Mouse (Mus musculus): ENCODE results near the gene Hist1h2ao. TPM values are rescaled to one million over a fixed set of nuclear protein-coding genes. Genes with fewer than 3 reads are reported as not detected.
A peak's percentile ranks its signal among the peaks of the same experiment; 100 is the strongest.

Hist1h2ao gene
- polyA plus RNA-seq, 1 experiment = not detected

GRCm38 (mm10) chr13:21855698-21856162 is 45.5 kb downstream of the Hist1h2ao start:
- Histone ChIP-seq H3K9me3 (no peaks in the 10 kb centered on the region), H3K36me3 (replicated peaks; ENCODE audit: low read length) (no peaks in the 10 kb centered on the region), H3K27me3 (replicated peaks) (peaks cover 1% of the 10 kb centered on the region), H3K4me1 (peaks cover 40% of the 10 kb centered on the region), H3K4me3 (replicated peaks) (peak overlapping the region; percentile 91)
- no peak for TF ChIP-seq FLI1 (IDR thresholded peaks at IDR 0.05; ENCODE audit: low read length)
- TF ChIP-seq GATA1 (IDR thresholded peaks at IDR 0.05; ENCODE audit: borderline replicate concordance, low read length) = no peak

Other genes starting within 250 kb of the Hist1h2ao start
- gene Olfr1364, start 228.7 kb upstream of the Hist1h2ao start, polyA plus RNA-seq (2012; ENCODE audit: insufficient read depth, low replicate concordance) = 0.10 TPM in 1 of 2 replicates, not detected in the other
- gene Olfr1362, start 196.4 kb upstream of the Hist1h2ao start, polyA plus RNA-seq (2012; ENCODE audit: insufficient read depth, low replicate concordance) = not detected in 2 replicates
- not detected in 2 replicates for gene Olfr11, start 167.9 kb upstream of the Hist1h2ao start, polyA plus RNA-seq (2012; ENCODE audit: insufficient read depth, low replicate concordance)
- not detected in 2 replicates for gene Olfr1361, start 147.1 kb upstream of the Hist1h2ao start, polyA plus RNA-seq (2012; ENCODE audit: insufficient read depth, low replicate concordance)
- gene Olfr1360, start 133.1 kb upstream of the Hist1h2ao start, polyA plus RNA-seq (2012; ENCODE audit: insufficient read depth, low replicate concordance) = not detected in 2 replicates
- gene Olfr1359, start 112.4 kb upstream of the Hist1h2ao start, polyA plus RNA-seq (2012; ENCODE audit: insufficient read depth, low replicate concordance) = not detected in 2 replicates
- 3.6 TPM in 1 of 2 replicates, not detected in the other for gene Hist1h2bl, start 94.3 kb upstream of the Hist1h2ao start, polyA plus RNA-seq (2012; ENCODE audit: insufficient read depth, low replicate concordance)
- gene Hist1h2ai, start 94.0 kb upstream of the Hist1h2ao start, polyA plus RNA-seq (2012; ENCODE audit: insufficient read depth, low replicate concordance) = 46.8 and 88.4 TPM in 2 replicates
- 72.9 and 147 TPM in 2 replicates for gene Hist1h3h, start 92.8 kb upstream of the Hist1h2ao start, polyA plus RNA-seq (2012; ENCODE audit: insufficient read depth, low replicate concordance)
- 7.3 TPM in 1 of 2 replicates, not detected in the other for gene Hist1h2bm, start 88.4 kb upstream of the Hist1h2ao start, polyA plus RNA-seq (2012; ENCODE audit: insufficient read depth, low replicate concordance)
- gene Hist1h4j, start 75.4 kb upstream of the Hist1h2ao start, polyA plus RNA-seq (2012; ENCODE audit: insufficient read depth, low replicate concordance) = 5.0 and 5.5 TPM in 2 replicates
- 53.8 and 106 TPM in 2 replicates for gene Hist1h4k, start 60.0 kb upstream of the Hist1h2ao start, polyA plus RNA-seq (2012; ENCODE audit: insufficient read depth, low replicate concordance)
- gene Hist1h2ak, start 56.6 kb upstream of the Hist1h2ao start, polyA plus RNA-seq (2012; ENCODE audit: insufficient read depth, low replicate concordance) = 18.0 and 72.9 TPM in 2 replicates
- gene Hist1h2bn, start 56.3 kb upstream of the Hist1h2ao start, polyA plus RNA-seq (2012; ENCODE audit: insufficient read depth, low replicate concordance) = 7.1 TPM in 1 of 2 replicates, not detected in the other
- gene Hist1h1b, start 29.8 kb upstream of the Hist1h2ao start, polyA plus RNA-seq (2012; ENCODE audit: insufficient read depth, low replicate concordance) = 3.0 TPM in 1 of 2 replicates, not detected in the other
- 50.5 and 69.6 TPM in 2 replicates for gene Hist1h3i, start 27.1 kb upstream of the Hist1h2ao start, polyA plus RNA-seq (2012; ENCODE audit: insufficient read depth, low replicate concordance)
- gene Hist1h2an, start 23.2 kb upstream of the Hist1h2ao start, polyA plus RNA-seq (2012; ENCODE audit: insufficient read depth, low replicate concordance) = 22.2 and 79.5 TPM in 2 replicates
- 4.6 and 20.3 TPM in 2 replicates for gene Hist1h2bp, start 23.0 kb upstream of the Hist1h2ao start, polyA plus RNA-seq (2012; ENCODE audit: insufficient read depth, low replicate concordance)
- gene Hist1h2bq, start 268 bp upstream of the Hist1h2ao start, polyA plus RNA-seq (2012; ENCODE audit: insufficient read depth, low replicate concordance) = 83.2 and 173 TPM in 2 replicates
- gene Hist1h4m, start 1.3 kb downstream of the Hist1h2ao start, polyA plus RNA-seq (2012; ENCODE audit: insufficient read depth, low replicate concordance) = 91.9 TPM in 1 of 2 replicates, not detected in the other
- 88.8 and 245 TPM in 2 replicates for gene Hist1h4n, start 21.7 kb downstream of the Hist1h2ao start, polyA plus RNA-seq (2012; ENCODE audit: insufficient read depth, low replicate concordance)
- 10,971 and 11,665 TPM in 2 replicates for gene Hist1h2ap, start 23.0 kb downstream of the Hist1h2ao start, polyA plus RNA-seq (2012; ENCODE audit: insufficient read depth, low replicate concordance)
- gene Hist1h2br, start 23.3 kb downstream of the Hist1h2ao start, polyA plus RNA-seq (2012; ENCODE audit: insufficient read depth, low replicate concordance) = 74.1 and 174 TPM in 2 replicates
- not detected in 2 replicates for gene Zfp184, start 134.6 kb downstream of the Hist1h2ao start, polyA plus RNA-seq (2012; ENCODE audit: insufficient read depth, low replicate concordance)
- not detected in 2 replicates for gene Pom121l2, start 170.7 kb downstream of the Hist1h2ao start, polyA plus RNA-seq (2012; ENCODE audit: insufficient read depth, low replicate concordance)
- 0.81 TPM in 1 of 2 replicates, not detected in the other for gene Prss16, start 199.3 kb downstream of the Hist1h2ao start, polyA plus RNA-seq (2012; ENCODE audit: insufficient read depth, low replicate concordance)
- 89.8 and 975 TPM in 2 replicates for gene Hist1h2ah, start 225.1 kb downstream of the Hist1h2ao start, polyA plus RNA-seq (2012; ENCODE audit: insufficient read depth, low replicate concordance)
- 7.0 TPM in 1 of 2 replicates, not detected in the other for gene Hist1h2bk, start 225.4 kb downstream of the Hist1h2ao start, polyA plus RNA-seq (2012; ENCODE audit: insufficient read depth, low replicate concordance)
- 304 and 570 TPM in 2 replicates for gene Hist1h4i, start 230.9 kb downstream of the Hist1h2ao start, polyA plus RNA-seq (2012; ENCODE audit: insufficient read depth, low replicate concordance)
- 24.5 and 35.7 TPM in 2 replicates for gene Hist1h2ag, start 232.5 kb downstream of the Hist1h2ao start, polyA plus RNA-seq (2012; ENCODE audit: insufficient read depth, low replicate concordance)
- gene Hist1h2bj, start 232.7 kb downstream of the Hist1h2ao start, polyA plus RNA-seq (2012; ENCODE audit: insufficient read depth, low replicate concordance) = 27.3 and 32.8 TPM in 2 replicates

All from megakaryocyte, embryonic 14.5 days (primary cell).